Mouse (Mus musculus) hematopoietic stem cell, adult 5-6 weeks (primary cell): Measurements from ENCODE around the gene Srr. TPM values are rescaled to one million over a fixed set of nuclear protein-coding genes. Genes with fewer than 3 reads are reported as not detected.

ENCODE experiments used
- ATAC-seq, 2 experiments: fragments of 125-278 bp in 1 of 2; replicated peaks in 1 of 2; 2 replicates each; pipeline ENCODE4 v1.8.0; 2016 to 2017; ENCODE audit warnings: inconsistent platforms in 2 of 2, mild to moderate bottlenecking in 2 of 2, moderate number of reproducible peaks in 2 of 2, low read depth in 1 of 2, moderate TSS enrichment in 1 of 2; ENCODE audit not compliant: low FRiP score in 2 of 2, poor library complexity in 2 of 2, severe bottlenecking in 2 of 2, insufficient read depth in 1 of 2, low TSS enrichment in 1 of 2
- total RNA-seq: library from RNA; stranded (forward); fragments of 172-1452, 232-1000 nt; gene quantifications from 2 replicates; pipeline ENCODE4 v1.2.3, GENCODE M21; 2017

Srr gene
- total RNA-seq, 1 experiment from 2014 or later, result 8.5 TPM

DNA sequence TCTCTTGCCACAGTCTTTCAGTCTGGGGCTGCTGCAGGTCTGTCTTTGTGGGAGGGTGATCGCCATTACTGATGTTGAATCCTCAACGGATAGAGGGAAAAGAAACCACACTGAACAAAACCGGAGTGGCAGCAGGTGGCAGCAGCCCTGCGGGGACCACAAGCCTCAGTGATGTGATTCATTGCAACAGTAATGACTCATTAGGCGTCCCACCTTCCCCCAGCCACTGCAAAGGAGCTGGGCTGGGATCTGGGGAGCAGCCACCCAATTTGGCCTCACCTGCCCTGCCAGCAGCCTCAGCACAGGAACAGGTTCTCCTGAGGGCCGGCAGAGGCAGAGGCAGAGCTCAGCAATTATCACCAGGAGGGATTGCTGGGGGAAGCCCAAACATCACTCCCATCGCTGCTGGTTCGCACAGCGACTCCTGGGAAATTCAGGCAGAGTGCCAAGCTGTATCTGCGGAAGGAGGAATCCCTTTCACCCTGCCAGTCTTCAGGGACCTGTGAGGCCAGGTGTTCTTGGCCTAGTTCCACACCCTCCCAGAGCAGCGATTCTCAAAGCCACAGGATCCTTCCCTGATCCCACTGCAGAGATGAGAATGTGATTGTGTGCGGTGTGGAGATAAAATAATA, 54.6 kb downstream of the Srr start:
- ATAC-seq, result no peak

GRCm38 (mm10) chr11:74870544-74870943, 55.2 kb downstream of the Srr start:
- no peak for ATAC-seq

DNA sequence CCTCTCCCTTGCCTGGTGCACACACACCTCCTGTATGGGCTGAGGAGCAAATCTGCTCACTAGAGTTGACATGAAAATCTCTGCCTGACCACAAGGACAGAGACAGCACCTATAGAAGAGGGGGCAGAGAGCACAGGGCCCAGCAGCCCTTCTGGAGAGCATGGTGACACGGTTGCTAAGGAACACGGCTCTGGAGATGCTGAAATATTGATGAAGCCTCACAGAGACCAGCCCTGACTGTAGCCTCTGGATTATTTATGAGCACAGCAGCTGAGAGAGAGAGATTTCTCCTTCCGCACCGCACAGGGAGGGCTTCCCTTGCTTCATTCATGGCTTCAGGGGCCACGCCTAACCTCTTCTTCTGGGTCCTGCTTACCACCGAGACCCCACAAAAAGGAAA, 56.1 kb downstream of the Srr start:
- no peak for ATAC-seq

DNA sequence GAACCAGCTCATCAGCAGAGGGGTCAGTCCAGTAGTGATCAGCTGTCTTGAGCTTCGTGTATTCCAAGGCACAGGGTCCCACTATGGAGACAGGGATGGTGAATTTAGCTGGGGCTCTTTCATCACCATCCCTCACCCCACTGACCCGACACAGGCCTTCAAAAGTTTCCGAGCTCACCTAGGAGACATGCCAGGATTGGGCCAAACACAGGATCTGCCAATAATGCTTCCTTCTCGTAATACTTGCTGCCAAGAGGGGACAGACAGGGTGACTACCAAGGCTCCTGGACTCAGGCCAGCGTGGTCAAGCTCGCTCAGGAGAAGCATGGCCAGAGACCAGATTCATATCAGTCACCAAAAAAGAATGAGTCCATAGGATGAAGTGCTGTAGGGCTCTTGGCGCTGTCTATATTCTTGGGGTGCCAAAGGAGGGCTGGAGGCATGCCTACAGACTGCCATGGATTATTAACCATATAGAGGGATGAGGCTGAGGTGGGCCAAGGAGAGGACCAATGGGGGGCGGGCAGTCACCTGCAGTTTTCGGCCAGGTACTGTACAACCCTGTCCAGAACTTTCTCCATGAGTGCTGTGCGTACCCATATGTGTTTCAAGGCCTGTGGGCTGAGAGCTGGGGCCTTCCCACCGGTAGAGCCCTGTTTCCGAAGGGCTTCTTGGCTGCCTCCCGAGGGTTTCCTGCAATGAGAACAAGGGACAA, 57.5 kb downstream of the Srr start:
- ATAC-seq, result no peak

- ATAC-seq, result no peak
Measured at GRCm38 (mm10) chr11:74867181-74867580, 58.6 kb downstream of the Srr start.

DNA sequence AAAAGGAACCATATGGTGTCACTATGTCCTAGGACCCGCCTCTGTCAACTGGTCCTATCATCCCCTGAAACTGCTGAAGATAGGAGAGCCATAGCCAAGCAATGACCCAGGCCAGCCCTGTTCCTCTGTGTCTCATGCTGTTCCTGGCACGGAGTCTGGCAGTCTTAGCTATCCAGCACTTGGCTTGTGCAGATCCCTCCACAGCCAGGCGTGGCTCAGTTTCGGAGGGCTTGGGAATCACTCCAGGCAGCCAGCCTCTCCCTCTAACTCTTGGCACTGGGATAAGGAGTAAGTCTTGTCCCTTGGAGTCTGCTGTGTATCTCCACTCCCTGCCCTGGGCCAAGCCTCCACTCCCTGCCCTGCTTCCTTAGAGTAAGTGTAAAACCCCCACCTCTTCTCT, 59.1 kb downstream of the Srr start:
- no peak for ATAC-seq

GRCm38 (mm10) chr11:74865252-74865651, 60.5 kb downstream of the Srr start:
- ATAC-seq, result no peak

- no peak for ATAC-seq
Measured at GRCm38 (mm10) chr11:74864421-74864820, 61.3 kb downstream of the Srr start.

GRCm38 (mm10) chr11:74863471-74863870, 62.3 kb downstream of the Srr start:
- ATAC-seq, result no peak

DNA sequence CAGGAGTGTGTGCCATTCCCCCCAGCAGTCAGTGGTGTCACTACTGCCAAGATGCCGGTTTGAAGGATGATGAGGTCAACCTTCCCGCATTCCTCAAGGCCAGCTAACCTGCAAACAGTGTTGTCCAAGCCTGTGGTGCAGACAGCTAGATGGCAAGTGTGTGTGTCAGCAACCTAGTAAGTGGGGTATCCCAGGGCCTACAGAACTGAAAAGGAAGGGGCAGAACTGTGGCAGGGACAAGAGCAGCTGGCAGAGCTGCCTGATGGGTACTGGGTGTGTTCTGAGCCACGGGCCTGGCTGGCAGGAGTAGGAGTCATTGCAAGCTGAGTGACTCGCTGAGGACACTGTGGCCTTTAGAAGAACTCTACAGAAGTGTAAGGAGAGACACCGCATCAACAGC, 63.6 kb downstream of the Srr start:
- ATAC-seq, result no peak

DNA sequence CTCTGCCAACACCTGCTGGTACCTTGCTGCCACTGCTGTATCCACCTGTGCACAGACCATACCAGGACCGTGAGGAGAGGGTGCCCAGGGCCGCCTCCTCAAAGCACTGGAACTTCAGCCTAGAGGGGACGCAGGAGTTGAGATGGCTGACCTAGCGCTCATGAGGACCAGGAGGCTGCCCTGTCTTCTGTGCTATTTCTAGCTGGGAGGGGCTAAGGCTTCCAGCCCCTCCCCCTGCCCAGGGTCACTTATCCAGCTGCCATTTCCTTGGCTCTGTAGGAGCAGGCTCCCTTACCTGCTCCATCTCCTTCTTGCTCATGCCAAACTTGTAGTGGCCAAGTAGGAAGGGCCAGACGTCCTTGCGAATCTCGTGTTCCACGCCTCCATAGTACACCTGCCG, 68.0 kb downstream of the Srr start:
- no peak for ATAC-seq

Other genes starting within 250 kb of the Srr start
- gene Pafah1b1, start 201.3 kb downstream of the Srr start, total RNA-seq, result 89.2 and 102 TPM in 2 replicates
- 40.6 and 50.9 TPM in 2 replicates for gene Mettl16, start 155.1 kb downstream of the Srr start, total RNA-seq
- 6.3 and 8.3 TPM in 2 replicates for gene Mnt, start 95.0 kb downstream of the Srr start, total RNA-seq
- 4.6 and 5.6 TPM in 2 replicates for gene Sgsm2, start 28.9 kb downstream of the Srr start, total RNA-seq
- gene Tsr1, start 27.9 kb downstream of the Srr start, total RNA-seq, result 80.9 and 87.1 TPM in 2 replicates
- 59.6 and 87.5 TPM in 2 replicates for gene Smg6, start 125 bp downstream of the Srr start, total RNA-seq
- not detected in 2 replicates for gene Hic1, start 243.6 kb upstream of the Srr start, total RNA-seq